Mouse (Mus musculus) lung, embryonic 14.5 days (tissue): ENCODE data around the gene Itpkb. TPM values are rescaled to one million over a fixed set of nuclear protein-coding genes. Genes with fewer than 3 reads are reported as not detected.

Experiments used
- ATAC-seq: fragments of 200-750 bp; cut with Nextera tagmentation; 2 replicates; pipeline ENCODE4 v1.8.0; 2017; ENCODE audit warnings: mild to moderate bottlenecking, moderate TSS enrichment, moderate library complexity; ENCODE audit not compliant: insufficient read depth
- DNase-seq: peaks from one replicate; pipeline ENCODE4 v3.0.0-alpha.2; 2015
- H3K27ac ChIP-seq: fragments of 300-500 bp; sonication (generic); 2 replicates; pipeline ENCODE4 v1.5.1; 2014; ENCODE audit warnings: low read depth, mild to moderate bottlenecking, moderate library complexity
- H3K27me3 ChIP-seq: fragments of 300-500 bp; sonication (generic); 2 replicates; pipeline ENCODE4 v1.6.1; 2014; ENCODE audit warnings: low read length, control low read depth; ENCODE audit not compliant: insufficient read depth
- H3K36me3 ChIP-seq: fragments of 300-500 bp; sonication (generic); 2 replicates; pipeline ENCODE4 v1.6.1; 2014; ENCODE audit warnings: control low read depth; ENCODE audit not compliant: insufficient read depth
- H3K4me1 ChIP-seq: fragments of 300-500 bp; sonication (generic); 2 replicates; pipeline ENCODE4 v1.6.1; 2014; ENCODE audit warnings: antibody characterized with exemption, control low read depth; ENCODE audit not compliant: insufficient read depth
- H3K4me2 ChIP-seq: fragments of 300-500 bp; sonication (generic); 2 replicates; pipeline ENCODE4 v1.6.1; 2014; ENCODE audit warnings: mild to moderate bottlenecking
- H3K4me3 ChIP-seq: fragments of 300-500 bp; sonication (generic); 2 replicates; pipeline ENCODE4 v1.5.1; 2014; ENCODE audit warnings: low read depth, low read length
- H3K9ac ChIP-seq: fragments of 300-500 bp; sonication (generic); 2 replicates; pipeline ENCODE4 v1.6.1; 2014
- H3K9me3 ChIP-seq: fragments of 300-500 bp; sonication (generic); 2 replicates; pipeline ENCODE4 v1.6.1; 2016; ENCODE audit warnings: low read depth, low read length, control low read depth
- CTCF ChIP-seq: IDR thresholded peaks from 2 replicates; pipeline ENCODE4 v1.5.1; 2016; ENCODE audit warnings: antibody characterized with exemption, low read depth
- WGBS: fragments of 180-500 bp; shearing (Covaris S2); extraction: QIAGEN DNeasy Blood & Tissue Kit; methylation state at CpG from one replicate; pipeline ENCODE4 v1.1.7; 2014; 5-methylcytosine and 5-hydroxymethylcytosine counted together
- polyA plus RNA-seq: library from polyadenylated mRNA; unstranded; fragments of >200 nt; fragmentation: Nextera tagmentation; extraction: Ambion mirVana; gene quantifications from 2 replicates; pipeline ENCODE4 v1.2.1, GENCODE M21; 2014

The Itpkb gene
- polyA plus RNA-seq, 1 experiment from 2014 or later: 9.0 TPM

- ATAC-seq (no peak), DNase-seq (no peak)
- H3K4me1 ChIP-seq: peaks cover 22% of the 10 kb centered on the region
- no peak overlapping the region for H3K27ac ChIP-seq
- TF ChIP-seq CTCF: no peak
- no peak overlapping the region for H3K9ac ChIP-seq
- no peak overlapping the region for H3K4me3 ChIP-seq
- no peaks in the 10 kb centered on the region for H3K36me3 ChIP-seq
- 64% methylated on average over 3 of the region's 3 CpGs for WGBS
- no peaks in the 10 kb centered on the region for H3K27me3 ChIP-seq
- H3K9me3 ChIP-seq: no peaks in the 10 kb centered on the region
- no peak overlapping the region for H3K4me2 ChIP-seq
Measured at GRCm38 (mm10) chr1:180398446-180398845, 68.2 kb downstream of the Itpkb start.

GRCm38 (mm10) chr1:180400691-180401455, 70.6 kb downstream of the Itpkb start:
- Histone ChIP-seq H3K9me3 (no peaks in the 10 kb centered on the region), H3K27me3 (no peaks in the 10 kb centered on the region), H3K27ac (0 out of 2 replicates have a peak overlapping the region, but pooled peaks have one; percentile 69), H3K4me3 (no peak overlapping the region), H3K4me2 (no peak overlapping the region), H3K9ac (no peak overlapping the region), H3K4me1 (peaks cover 32% of the 10 kb centered on the region), H3K36me3 (no peaks in the 10 kb centered on the region)
- 63% methylated on average over 4 of the region's 4 CpGs for WGBS
- no peak for TF ChIP-seq CTCF
- DNase-seq (no peak), ATAC-seq (no peak)

GRCm38 (mm10) chr1:180401725-180402124, 71.4 kb downstream of the Itpkb start:
- no peak for ATAC-seq
- DNase-seq: no peak
- H3K27me3 ChIP-seq: no peaks in the 10 kb centered on the region
- no peak overlapping the region for H3K9ac ChIP-seq
- no peak for TF ChIP-seq CTCF
- no peak overlapping the region for H3K4me3 ChIP-seq
- no peaks in the 10 kb centered on the region for H3K9me3 ChIP-seq
- H3K27ac ChIP-seq: peak overlapping the region; percentile 69; the same call in 1 of the 2 replicates
- 72% methylated on average over 6 of the region's 6 CpGs for WGBS
- no peak overlapping the region for H3K4me2 ChIP-seq
- peaks cover 32% of the 10 kb centered on the region for H3K4me1 ChIP-seq
- no peaks in the 10 kb centered on the region for H3K36me3 ChIP-seq

GRCm38 (mm10) chr1:180402481-180403081, 72.3 kb downstream of the Itpkb start:
- ATAC-seq (no peak), DNase-seq (peak; percentile 71)
- 50% methylated on average over 11 of the region's 11 CpGs for WGBS
- Histone ChIP-seq H3K9ac (no peak overlapping the region), H3K4me1 (peaks cover 32% of the 10 kb centered on the region), H3K4me2 (no peak overlapping the region), H3K27ac (peak overlapping the region; percentile 97), H3K27me3 (no peaks in the 10 kb centered on the region), H3K9me3 (no peaks in the 10 kb centered on the region), H3K4me3 (no peak overlapping the region), H3K36me3 (no peaks in the 10 kb centered on the region)
- TF ChIP-seq CTCF: no peak

- H3K4me3 ChIP-seq: no peak overlapping the region
- H3K9ac ChIP-seq: peak overlapping the region; percentile 16
Measured at GRCm38 (mm10) chr1:180403357-180403693, 73.0 kb downstream of the Itpkb start.

GRCm38 (mm10) chr1:180403694-180404606, 73.7 kb downstream of the Itpkb start:
- WGBS: 29% methylated on average over 32 of the region's 32 CpGs
- H3K4me3 ChIP-seq: no peak overlapping the region

More at GRCm38 (mm10) chr1:180403357-180403693, 73.0 kb downstream of the Itpkb start:
- ATAC-seq (no peak; the same call in 1 of the 2 replicates), DNase-seq (no peak)
- Histone ChIP-seq H3K9me3 (no peaks in the 10 kb centered on the region), H3K4me2 (peak overlapping the region; percentile 50), H3K27me3 (no peaks in the 10 kb centered on the region), H3K27ac (peak overlapping the region; percentile 97), H3K4me1 (peaks cover 32% of the 10 kb centered on the region), H3K36me3 (no peaks in the 10 kb centered on the region)
- no peak for TF ChIP-seq CTCF
- 73% methylated on average over 8 of the region's 8 CpGs for WGBS

More at GRCm38 (mm10) chr1:180403694-180404606, 73.7 kb downstream of the Itpkb start:
- TF ChIP-seq CTCF: no peak
- no peaks in the 10 kb centered on the region for H3K9me3 ChIP-seq
- ATAC-seq (peak; percentile 57), DNase-seq (peak; percentile 78)
- H3K4me2 ChIP-seq: peak overlapping the region; percentile 50
- no peaks in the 10 kb centered on the region for H3K27me3 ChIP-seq
- peak overlapping the region; percentile 16 for H3K9ac ChIP-seq
- peak overlapping the region; percentile 97 for H3K27ac ChIP-seq
- H3K36me3 ChIP-seq: no peaks in the 10 kb centered on the region
- peaks cover 35% of the 10 kb centered on the region for H3K4me1 ChIP-seq
